Mouse (Mus musculus) liver, postnatal 0 days (tissue): Measurements from ENCODE around the gene Rbfox1. TPM values are rescaled to one million over a fixed set of nuclear protein-coding genes. Genes with fewer than 3 reads are reported as not detected.

Source experiments
- ATAC-seq: fragments of 200-750 bp; cut with Nextera tagmentation; 2 replicates; pipeline ENCODE4 v1.8.0; 2017; ENCODE audit warnings: mild to moderate bottlenecking, moderate library complexity
- DNase-seq: peaks from one replicate; pipeline ENCODE4 v3.0.0-alpha.2; 2016
- H3K27ac ChIP-seq: fragments of 300-500 bp; sonication (generic); 2 replicates; pipeline ENCODE4 v1.5.1; 2014; ENCODE audit warnings: antibody characterized with exemption, moderate library complexity, mild to moderate bottlenecking, low read depth
- H3K27me3 ChIP-seq: fragments of 300-500 bp; sonication (generic); 2 replicates; pipeline ENCODE4 v1.6.1; 2014; ENCODE audit warnings: low read length, control low read depth, mixed read lengths; ENCODE audit not compliant: insufficient read depth
- H3K36me3 ChIP-seq: fragments of 300-500 bp; sonication (generic); replicated peaks from 2 replicates; pipeline ENCODE4 v1.6.1; 2014; ENCODE audit warnings: mild to moderate bottlenecking, control low read depth, low read length, moderate library complexity, mixed read lengths; ENCODE audit not compliant: insufficient read depth
- H3K4me1 ChIP-seq: fragments of 300-500 bp; sonication (generic); 2 replicates; pipeline ENCODE4 v1.6.1; 2014; ENCODE audit warnings: antibody characterized with exemption, mild to moderate bottlenecking, control low read depth; ENCODE audit not compliant: insufficient read depth
- H3K4me2 ChIP-seq: fragments of 300-500 bp; sonication (generic); 2 replicates; pipeline ENCODE4 v1.6.1; 2014; ENCODE audit warnings: low read depth, mild to moderate bottlenecking, low read length, moderate library complexity, mixed read lengths
- H3K4me3 ChIP-seq: fragments of 300-500 bp; sonication (generic); 2 replicates; pipeline ENCODE4 v1.5.1; 2014; ENCODE audit warnings: low read depth, low read length
- H3K9ac ChIP-seq: fragments of 300-500 bp; sonication (generic); replicated peaks from 2 replicates; pipeline ENCODE4 v1.6.1; 2014; ENCODE audit warnings: mild to moderate bottlenecking, moderate library complexity
- H3K9me3 ChIP-seq: fragments of 300-500 bp; sonication (generic); 2 replicates; pipeline ENCODE4 v1.6.1; 2016; ENCODE audit warnings: mild to moderate bottlenecking, control low read depth, low read length, mixed read lengths
- CTCF ChIP-seq: sonication (generic); IDR thresholded peaks from 2 replicates; pipeline ENCODE4 v1.5.1; 2016; ENCODE audit warnings: antibody characterized with exemption, low read depth
- EP300 ChIP-seq: IDR thresholded peaks from 2 replicates; pipeline ENCODE4 v1.6.1; 2016; ENCODE audit warnings: antibody characterized with exemption, low read depth, mild to moderate bottlenecking
- WGBS: fragments of 180-500 bp; shearing (Covaris S2); extraction: QIAGEN DNeasy Blood & Tissue Kit; methylation state at CpG from one replicate; pipeline ENCODE4 v1.1.7; 2014; ENCODE audit not compliant: insufficient replicate concordance; 5-methylcytosine and 5-hydroxymethylcytosine counted together
- polyA plus RNA-seq: library from polyadenylated mRNA; unstranded; fragments of >200 nt; fragmentation: Nextera tagmentation; extraction: Ambion mirVana; gene quantifications from 2 replicates; pipeline ENCODE4 v1.2.1, GENCODE M21; 2015

The Rbfox1 gene
- polyA plus RNA-seq, 1 experiment from 2014 or later, result 0.12 TPM

GRCm38 (mm10) chr16:6736566-6736965 is 851.4 kb downstream of the Rbfox1 start:
- H3K9ac ChIP-seq, result no peak overlapping the region
- TF ChIP-seq CTCF (no peak), EP300 (no peak)

GRCm38 (mm10) chr16:6736998-6737397 is 851.8 kb downstream of the Rbfox1 start:
- DNase-seq, result no peak
- Histone ChIP-seq H3K4me3 (no peak overlapping the region), H3K27me3 (no peaks in the 10 kb centered on the region), H3K9ac (no peak overlapping the region), H3K4me1 (no peaks in the 10 kb centered on the region), H3K27ac (no peak overlapping the region), H3K9me3 (no peaks in the 10 kb centered on the region), H3K36me3 (no peaks in the 10 kb centered on the region), H3K4me2 (no peak overlapping the region)
- TF ChIP-seq EP300 (no peak), CTCF (no peak)
- WGBS, result 70% methylated on average over 3 of the region's 3 CpGs
- ATAC-seq, result no peak

More at GRCm38 (mm10) chr16:6736566-6736965, 851.4 kb downstream of the Rbfox1 start:
- no peak overlapping the region for H3K27ac ChIP-seq
- WGBS, result 74% methylated on average over 2 of the region's 2 CpGs
- H3K4me3 ChIP-seq, result no peak overlapping the region
- no peak overlapping the region for H3K4me2 ChIP-seq
- H3K36me3 ChIP-seq, result no peaks in the 10 kb centered on the region
- DNase-seq (no peak), ATAC-seq (no peak)
- no peaks in the 10 kb centered on the region for H3K27me3 ChIP-seq
- H3K9me3 ChIP-seq, result no peaks in the 10 kb centered on the region
- no peaks in the 10 kb centered on the region for H3K4me1 ChIP-seq

- no peak for DNase-seq
- H3K27ac ChIP-seq, result no peak overlapping the region
- no peak overlapping the region for H3K9ac ChIP-seq
- no peaks in the 10 kb centered on the region for H3K4me1 ChIP-seq
- TF ChIP-seq CTCF, result no peak
- TF ChIP-seq EP300, result no peak
- ATAC-seq, result no peak
- 77% methylated on average over 2 of the region's 2 CpGs for WGBS
- no peaks in the 10 kb centered on the region for H3K36me3 ChIP-seq
- no peak overlapping the region for H3K4me2 ChIP-seq
- H3K4me3 ChIP-seq, result no peak overlapping the region
- H3K27me3 ChIP-seq, result no peaks in the 10 kb centered on the region
- H3K9me3 ChIP-seq, result no peaks in the 10 kb centered on the region
These were observed 861.0 kb downstream of the Rbfox1 start for GRCm38 (mm10) chr16:6746116-6746515.

- H3K9me3 ChIP-seq, result no peaks in the 10 kb centered on the region
- no peak overlapping the region for H3K4me3 ChIP-seq
- no peak for ATAC-seq
- H3K27me3 ChIP-seq, result no peaks in the 10 kb centered on the region
- no peak for DNase-seq
- H3K27ac ChIP-seq, result no peak overlapping the region
- H3K4me1 ChIP-seq, result no peaks in the 10 kb centered on the region
- TF ChIP-seq CTCF, result no peak
- no peak for TF ChIP-seq EP300
- H3K4me2 ChIP-seq, result no peak overlapping the region
- H3K36me3 ChIP-seq, result no peaks in the 10 kb centered on the region
- 51% methylated on average over 2 of the region's 2 CpGs for WGBS
- no peak overlapping the region for H3K9ac ChIP-seq
These were observed 865.3 kb downstream of the Rbfox1 start for GRCm38 (mm10) chr16:6750491-6750890.

GRCm38 (mm10) chr16:6754847-6755246 is 869.7 kb downstream of the Rbfox1 start:
- H3K27ac ChIP-seq, result no peak overlapping the region
- no peak overlapping the region for H3K4me2 ChIP-seq
- no peaks in the 10 kb centered on the region for H3K4me1 ChIP-seq
- no peak overlapping the region for H3K4me3 ChIP-seq
- no peaks in the 10 kb centered on the region for H3K36me3 ChIP-seq
- no peak for ATAC-seq
- H3K9me3 ChIP-seq, result no peaks in the 10 kb centered on the region
- 74% methylated on average over 3 of the region's 3 CpGs for WGBS
- H3K9ac ChIP-seq, result no peak overlapping the region
- DNase-seq, result no peak
- TF ChIP-seq CTCF (no peak), EP300 (no peak)
- no peaks in the 10 kb centered on the region for H3K27me3 ChIP-seq

DNA sequence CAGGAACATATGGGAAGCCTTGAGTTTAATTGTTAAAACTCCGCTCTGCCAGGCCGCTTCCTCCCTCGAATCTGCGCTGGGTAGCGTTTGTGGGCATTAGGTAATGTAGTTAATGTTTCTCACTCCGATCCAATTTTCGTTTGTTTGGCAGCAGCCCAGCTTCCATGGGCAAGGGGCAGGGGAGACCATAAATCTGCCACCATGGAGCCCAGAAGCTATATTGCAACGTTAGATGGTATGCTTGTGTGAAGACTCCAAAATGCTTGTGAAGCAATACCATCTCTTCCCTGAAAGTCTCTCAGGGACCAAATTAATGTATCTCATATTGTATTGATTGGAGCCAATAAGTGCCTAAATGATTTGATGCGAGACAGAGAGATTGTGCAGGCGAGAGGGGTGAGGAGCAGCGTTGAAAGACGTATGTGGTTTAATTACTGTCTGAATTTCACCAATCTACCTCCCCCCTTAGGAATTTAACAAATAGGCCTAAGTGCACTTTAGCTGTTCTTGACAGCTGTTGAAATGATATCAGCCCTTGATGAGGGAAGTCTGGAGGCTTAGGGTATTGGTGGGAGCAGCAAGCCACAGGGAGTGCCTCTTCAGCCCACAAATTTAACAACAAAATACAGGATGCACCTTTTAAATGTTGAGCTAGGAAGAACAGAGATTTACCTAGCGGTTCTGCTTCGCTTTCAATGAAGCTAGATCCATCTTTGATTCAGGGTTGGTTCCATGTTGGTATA is 884.5 kb downstream of the Rbfox1 start:
- ATAC-seq (no peak), DNase-seq (no peak)
- H3K4me1 ChIP-seq, result no peaks in the 10 kb centered on the region
- TF ChIP-seq EP300 (no peak), CTCF (no peak)
- H3K4me2 ChIP-seq, result no peak overlapping the region
- no peaks in the 10 kb centered on the region for H3K27me3 ChIP-seq
- no peak overlapping the region for H3K9ac ChIP-seq
- whole genome bisulfite sequencing, result 72% methylated on average over 14 of the region's 14 CpGs
- no peak overlapping the region for H3K27ac ChIP-seq
- no peaks in the 10 kb centered on the region for H3K9me3 ChIP-seq
- H3K36me3 ChIP-seq, result no peaks in the 10 kb centered on the region
- H3K4me3 ChIP-seq, result no peak overlapping the region
